Comparison of ENCODE assay signal across 20 mouse cellular contexts in the genomic region with DNA sequence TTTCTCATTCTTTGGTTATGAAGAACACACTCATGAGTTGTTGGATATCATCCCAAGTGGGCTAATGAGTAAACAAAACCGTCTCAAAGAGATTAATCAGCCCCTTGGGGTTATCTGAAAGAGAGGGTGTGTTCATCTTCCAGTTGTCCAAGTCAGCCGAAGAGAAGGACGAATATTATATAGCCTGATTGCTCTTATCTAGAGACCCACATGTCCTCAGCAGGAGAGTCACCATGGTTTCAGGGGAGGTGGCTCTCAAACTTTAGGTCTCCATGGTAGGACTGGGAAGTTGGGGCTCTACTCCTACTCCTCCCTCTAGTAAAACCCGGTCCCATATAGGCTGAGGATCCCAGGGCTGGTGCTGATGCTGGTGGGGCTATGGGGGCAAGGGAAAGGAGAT. TPM values are rescaled to one million over a fixed set of nuclear protein-coding genes. Genes with fewer than 3 reads are reported as not detected.
"Had no signal": no experiment of that assay in that cellular context is flagged by ENCODE, and none has a peak within 500 bp of the region (broad histone marks: within the 10 kb centered on the region; RNA-seq: fewer than 3 reads in every experiment).

No protein-coding gene starts in this region.

RNA-seq across cellular contexts. Expression of gene Mcpt1, which starts 3.5 kb away (rescaled TPM):
- total RNA-seq: layer of hippocampus, adult 18-20 months; layer of hippocampus, postnatal 14 days; left cerebral cortex, adult 8-10 months; left cerebral cortex, postnatal 14 days; left cerebral cortex, postnatal 4 days; megakaryocyte, adult 5-6 weeks; monocyte, adult 5-6 weeks; neutrophil, adult 5-6 weeks had no signal
- polyA plus RNA-seq: kidney, embryonic 16.5 days; limb, embryonic 12.5 days; lung, adult 2 months; lung, embryonic 16.5 days; midbrain, embryonic 10.5 days; midbrain, embryonic 13.5 days; midbrain, embryonic 16.5 days; neural tube, embryonic 13.5 days had no signal

RNA-seq across cellular contexts. Expression of gene Mcpt9, which starts 9.0 kb away (rescaled TPM):
- total RNA-seq: layer of hippocampus, adult 18-20 months; layer of hippocampus, postnatal 14 days; left cerebral cortex, adult 8-10 months; left cerebral cortex, postnatal 14 days; left cerebral cortex, postnatal 4 days; megakaryocyte, adult 5-6 weeks; monocyte, adult 5-6 weeks; neutrophil, adult 5-6 weeks had no signal
- polyA plus RNA-seq: intestine, embryonic 16.5 days; kidney, embryonic 16.5 days; limb, embryonic 12.5 days; limb, embryonic 15.5 days; lung, adult 2 months; lung, embryonic 16.5 days; midbrain, embryonic 10.5 days; midbrain, embryonic 13.5 days; midbrain, embryonic 16.5 days; myocyte; neural tube, embryonic 13.5 days; thymus, postnatal 0 days had no signal

RNA-seq across cellular contexts. Expression of gene Mcpt2, which starts 20.5 kb away (rescaled TPM):
- total RNA-seq: layer of hippocampus, adult 18-20 months; layer of hippocampus, postnatal 14 days; left cerebral cortex, adult 8-10 months; left cerebral cortex, postnatal 14 days; left cerebral cortex, postnatal 4 days; megakaryocyte, adult 5-6 weeks; monocyte, adult 5-6 weeks; neutrophil, adult 5-6 weeks had no signal
- polyA plus RNA-seq: limb, embryonic 12.5 days; lung, adult 2 months; lung, embryonic 16.5 days; midbrain, embryonic 10.5 days; midbrain, embryonic 13.5 days; midbrain, embryonic 16.5 days; myocyte; neural tube, embryonic 13.5 days had no signal

RNA-seq across cellular contexts. Expression of gene Mcpt4, which starts 40.8 kb away (rescaled TPM):
- total RNA-seq: layer of hippocampus, postnatal 14 days; left cerebral cortex, adult 8-10 months; left cerebral cortex, postnatal 14 days; megakaryocyte, adult 5-6 weeks; monocyte, adult 5-6 weeks; neutrophil, adult 5-6 weeks had no signal
- polyA plus RNA-seq: kidney, embryonic 16.5 days; limb, embryonic 12.5 days; midbrain, embryonic 10.5 days; midbrain, embryonic 13.5 days; midbrain, embryonic 16.5 days; neural tube, embryonic 13.5 days had no signal
